Mouse (Mus musculus) lung, embryonic 15.5 days (tissue): ENCODE data around the gene Wdr81. TPM values are rescaled to one million over a fixed set of nuclear protein-coding genes. Genes with fewer than 3 reads are reported as not detected.

Source experiments
- ATAC-seq: fragments of 200-750 bp; cut with Nextera tagmentation; 2 replicates; pipeline ENCODE4 v1.8.0; 2017; ENCODE audit warnings: moderate number of reproducible peaks, borderline replicate concordance; ENCODE audit not compliant: low FRiP score, low TSS enrichment; ENCODE audit errors: extremely low read depth
- H3K27ac ChIP-seq: fragments of 300-500 bp; sonication (generic); 2 replicates; pipeline ENCODE4 v1.5.1; 2015; ENCODE audit warnings: moderate library complexity, mild to moderate bottlenecking, inconsistent platforms
- H3K27me3 ChIP-seq: fragments of 300-500 bp; sonication (generic); 2 replicates; pipeline ENCODE4 v1.6.1; 2015; ENCODE audit warnings: inconsistent platforms
- H3K36me3 ChIP-seq: fragments of 300-500 bp; sonication (generic); 2 replicates; pipeline ENCODE4 v1.6.1; 2015; ENCODE audit warnings: inconsistent platforms
- H3K4me1 ChIP-seq: fragments of 300-500 bp; sonication (generic); 2 replicates; pipeline ENCODE4 v1.6.1; 2015; ENCODE audit warnings: inconsistent platforms
- H3K4me2 ChIP-seq: fragments of 300-500 bp; sonication (generic); 2 replicates; pipeline ENCODE4 v1.6.1; 2015; ENCODE audit warnings: inconsistent platforms, mild to moderate bottlenecking, moderate library complexity
- H3K4me3 ChIP-seq: fragments of 300-500 bp; sonication (generic); 2 replicates; pipeline ENCODE4 v1.5.1; 2015; ENCODE audit warnings: mild to moderate bottlenecking, inconsistent platforms
- H3K9ac ChIP-seq: fragments of 300-500 bp; sonication (generic); 2 replicates; pipeline ENCODE4 v1.6.1; 2015; ENCODE audit warnings: inconsistent platforms
- H3K9me3 ChIP-seq: fragments of 300-500 bp; sonication (generic); 2 replicates; pipeline ENCODE4 v1.6.1; 2016; ENCODE audit warnings: inconsistent platforms
- WGBS: fragments of 180-500 bp; shearing (Covaris S2); methylation state at CpG from one replicate; pipeline ENCODE4 v1.1.7; 2015; 5-methylcytosine and 5-hydroxymethylcytosine counted together
- polyA plus RNA-seq: library from polyadenylated mRNA; unstranded; fragments of >200 nt; fragmentation: Nextera tagmentation; extraction: Ambion mirVana; gene quantifications from 2 replicates; pipeline ENCODE4 v1.2.1, GENCODE M21; 2015

Wdr81 gene
- polyA plus RNA-seq, 1 experiment from 2014 or later: 4.8 TPM

GRCm38 (mm10) chr11:75467512-75468215 is 13.1 kb upstream of the Wdr81 start:
- 0 out of 2 replicates have a peak overlapping the region, but pooled peaks have one; percentile 20 for H3K27ac ChIP-seq

GRCm38 (mm10) chr11:75466731-75467505 is 12.4 kb upstream of the Wdr81 start:
- Histone ChIP-seq H3K4me1 (peaks cover 33% of the 10 kb centered on the region), H3K9ac (no peak overlapping the region), H3K9me3 (no peaks in the 10 kb centered on the region), H3K27me3 (no peaks in the 10 kb centered on the region), H3K27ac (no peak overlapping the region), H3K36me3 (peaks cover 8% of the 10 kb centered on the region), H3K4me3 (no peak overlapping the region), H3K4me2 (no peak overlapping the region; the same call in 1 of the 2 replicates)
- no peak for ATAC-seq
- WGBS: 96% methylated on average over 4 of the region's 4 CpGs

More at GRCm38 (mm10) chr11:75467512-75468215, 13.1 kb upstream of the Wdr81 start:
- H3K27me3 ChIP-seq: no peaks in the 10 kb centered on the region
- peak; percentile 81 for ATAC-seq
- peaks cover 8% of the 10 kb centered on the region for H3K36me3 ChIP-seq
- peaks cover 25% of the 10 kb centered on the region for H3K4me1 ChIP-seq
- H3K9me3 ChIP-seq: no peaks in the 10 kb centered on the region
- peak overlapping the region; percentile 56 for H3K4me3 ChIP-seq
- H3K9ac ChIP-seq: peak overlapping the region; percentile 61
- WGBS: 15% methylated on average over 19 of the region's 19 CpGs
- peak overlapping the region; percentile 94 for H3K4me2 ChIP-seq

- H3K27me3 ChIP-seq: no peaks in the 10 kb centered on the region
- H3K9me3 ChIP-seq: no peaks in the 10 kb centered on the region
- ATAC-seq: no peak
- peaks cover 8% of the 10 kb centered on the region for H3K36me3 ChIP-seq
- 79% methylated on average over 6 of the region's 6 CpGs for WGBS
- H3K4me2 ChIP-seq: no peak overlapping the region
- H3K4me3 ChIP-seq: no peak overlapping the region
- no peak overlapping the region for H3K27ac ChIP-seq
- peaks cover 38% of the 10 kb centered on the region for H3K4me1 ChIP-seq
- H3K9ac ChIP-seq: no peak overlapping the region
Measured at GRCm38 (mm10) chr11:75465051-75465450, 10.5 kb upstream of the Wdr81 start.

- 82% methylated on average over 6 of the region's 6 CpGs for WGBS
- Histone ChIP-seq H3K4me3 (no peak overlapping the region), H3K4me1 (peaks cover 44% of the 10 kb centered on the region), H3K27ac (no peak overlapping the region), H3K9me3 (no peaks in the 10 kb centered on the region), H3K9ac (no peak overlapping the region), H3K4me2 (no peak overlapping the region), H3K36me3 (peaks cover 8% of the 10 kb centered on the region), H3K27me3 (no peaks in the 10 kb centered on the region)
- ATAC-seq: no peak
Measured at GRCm38 (mm10) chr11:75464417-75464816, 9.9 kb upstream of the Wdr81 start.

- 51% methylated on average over 4 of the region's 4 CpGs for WGBS
- peaks cover 48% of the 10 kb centered on the region for H3K4me1 ChIP-seq
Measured at GRCm38 (mm10) chr11:75463624-75464023, 9.1 kb upstream of the Wdr81 start.

GRCm38 (mm10) chr11:75462865-75463336 is 8.4 kb upstream of the Wdr81 start:
- WGBS: under 1% methylated on average over 9 of the region's 9 CpGs
- peak; percentile 16; the same call in 1 of the 2 replicates for ATAC-seq
- Histone ChIP-seq H3K9me3 (no peaks in the 10 kb centered on the region), H3K27me3 (no peaks in the 10 kb centered on the region), H3K4me3 (peak overlapping the region; percentile 89), H3K27ac (peak overlapping the region; percentile 65), H3K4me1 (peaks cover 42% of the 10 kb centered on the region), H3K36me3 (peaks cover 8% of the 10 kb centered on the region), H3K4me2 (peak overlapping the region; percentile 98), H3K9ac (peak overlapping the region; percentile 62; the same call in 1 of the 2 replicates)

More at GRCm38 (mm10) chr11:75463624-75464023, 9.1 kb upstream of the Wdr81 start:
- Histone ChIP-seq H3K27ac (peak overlapping the region; percentile 65), H3K27me3 (no peaks in the 10 kb centered on the region), H3K4me3 (no peak overlapping the region), H3K36me3 (peaks cover 8% of the 10 kb centered on the region), H3K9ac (peak overlapping the region; percentile 21; the same call in 1 of the 2 replicates), H3K9me3 (no peaks in the 10 kb centered on the region), H3K4me2 (peak overlapping the region; percentile 98)
- ATAC-seq: no peak

GRCm38 (mm10) chr11:75462253-75462783 is 7.8 kb upstream of the Wdr81 start:
- Histone ChIP-seq H3K9ac (peak overlapping the region; percentile 62), H3K4me3 (peak overlapping the region; percentile 89), H3K27ac (peak overlapping the region; percentile 65), H3K4me1 (peaks cover 36% of the 10 kb centered on the region), H3K36me3 (peaks cover 8% of the 10 kb centered on the region), H3K4me2 (peak overlapping the region; percentile 98), H3K9me3 (no peaks in the 10 kb centered on the region), H3K27me3 (no peaks in the 10 kb centered on the region)
- WGBS: 1% methylated on average over 15 of the region's 16 CpGs
- no peak for ATAC-seq

- Histone ChIP-seq H3K9me3 (no peaks in the 10 kb centered on the region), H3K4me1 (peaks cover 35% of the 10 kb centered on the region), H3K27ac (peak overlapping the region; percentile 65), H3K4me2 (peak overlapping the region; percentile 98), H3K36me3 (peaks cover 8% of the 10 kb centered on the region), H3K27me3 (no peaks in the 10 kb centered on the region), H3K4me3 (peak overlapping the region; percentile 89), H3K9ac (peak overlapping the region; percentile 62)
- peak; percentile 2; the same call in 1 of the 2 replicates for ATAC-seq
- under 1% methylated on average over 28 of the region's 30 CpGs for whole genome bisulfite sequencing
Measured at GRCm38 (mm10) chr11:75461743-75462252, 7.3 kb upstream of the Wdr81 start.

- no peaks in the 10 kb centered on the region for H3K9me3 ChIP-seq
- peaks cover 8% of the 10 kb centered on the region for H3K36me3 ChIP-seq
Measured at GRCm38 (mm10) chr11:75460844-75461742, 6.6 kb upstream of the Wdr81 start, which contains the start of gene Tlcd2. Tlcd2 (plus strand) TSS chr11:75461715.

GRCm38 (mm10) chr11:75460103-75460843 is 5.8 kb upstream of the Wdr81 start:
- H3K27ac ChIP-seq: peak overlapping the region; percentile 98
- H3K4me3 ChIP-seq: peak overlapping the region; percentile 46
- no peaks in the 10 kb centered on the region for H3K9me3 ChIP-seq
- H3K9ac ChIP-seq: peak overlapping the region; percentile 59
- H3K36me3 ChIP-seq: peaks cover 3% of the 10 kb centered on the region
- WGBS: 6% methylated on average over 19 of the region's 19 CpGs
- H3K27me3 ChIP-seq: no peaks in the 10 kb centered on the region
- peak overlapping the region; percentile 98 for H3K4me2 ChIP-seq
- H3K4me1 ChIP-seq: peaks cover 35% of the 10 kb centered on the region
- peak; percentile 59; the same call in 1 of the 2 replicates for ATAC-seq

More at GRCm38 (mm10) chr11:75460844-75461742, 6.6 kb upstream of the Wdr81 start, which contains the start of gene Tlcd2:
- peak within 1 kb of the TSS; percentile 98 for H3K4me2 ChIP-seq
- ATAC-seq: peak; percentile 92
- H3K4me1 ChIP-seq: peaks cover 35% of the 10 kb centered on the region
- under 1% methylated on average over 46 of the region's 46 CpGs for WGBS
- no peaks in the 10 kb centered on the region for H3K27me3 ChIP-seq
- peak within 1 kb of the TSS; percentile 89 for H3K4me3 ChIP-seq
- peak within 1 kb of the TSS; percentile 98 for H3K27ac ChIP-seq
- peak within 1 kb of the TSS; percentile 62 for H3K9ac ChIP-seq
